Mouse (Mus musculus): Measurements from ENCODE around the gene Fbxl4. TPM values are rescaled to one million over a fixed set of nuclear protein-coding genes. Genes with fewer than 3 reads are reported as not detected.

Gene Fbxl4
- 10 to 100 TPM; 11.0 to 11.8 TPM for total RNA-seq (2023)

GRCm38 (mm10) chr4:22357266-22357930, at the start of gene Fbxl4:
Gene Fbxl4, plus strand, starts transcription at chr4:22357543.

Other genes starting within 250 kb of the Fbxl4 start
- gene Pou3f2, start 130.8 kb downstream of the Fbxl4 start, total RNA-seq (2023), result not detected